Mouse (Mus musculus): Measurements from ENCODE around the gene Rhd.
"Not testable (repeated sequence)": the region's sequence is repeated elsewhere in the genome, so short reads cannot be mapped to it uniquely, and the experiment has no call there.

Rhd gene

GRCm38 (mm10) chr4:134863937-134864729 is at the start of gene Rhd:
Rhd (plus strand) TSS chr4:134864536.
- DNase-seq (ENCODE audit: extremely low spot score): no peak

GRCm38 (mm10) chr4:134817706-134818105 is 46.6 kb upstream of the Rhd start:
- no peak for DNase-seq (ENCODE audit: extremely low spot score)

GRCm38 (mm10) chr4:134821061-134821460 is 43.3 kb upstream of the Rhd start:
- DNase-seq (ENCODE audit: extremely low spot score): no peak

- no peak for DNase-seq (ENCODE audit: extremely low spot score)
Measured at GRCm38 (mm10) chr4:134823560-134823959, 40.8 kb upstream of the Rhd start.

GRCm38 (mm10) chr4:134825864-134826263 is 38.5 kb upstream of the Rhd start:
- DNase-seq (ENCODE audit: extremely low spot score): not testable (repeated sequence)

GRCm38 (mm10) chr4:134826348-134826747 is 38.0 kb upstream of the Rhd start:
- no peak for DNase-seq (ENCODE audit: extremely low spot score)

GRCm38 (mm10) chr4:134827806-134828205 is 36.5 kb upstream of the Rhd start:
- DNase-seq (ENCODE audit: extremely low spot score): no peak

- no peak for DNase-seq (ENCODE audit: extremely low spot score)
Measured at GRCm38 (mm10) chr4:134831934-134832333, 32.4 kb upstream of the Rhd start.

GRCm38 (mm10) chr4:134835486-134835885 is 28.9 kb upstream of the Rhd start:
- no peak for DNase-seq (ENCODE audit: extremely low spot score)

- no peak for DNase-seq (ENCODE audit: extremely low spot score)
Measured at GRCm38 (mm10) chr4:134838221-134838620, 26.1 kb upstream of the Rhd start.

GRCm38 (mm10) chr4:134838706-134839105 is 25.6 kb upstream of the Rhd start:
- not testable (repeated sequence) for DNase-seq (ENCODE audit: extremely low spot score)

- no peak for DNase-seq (ENCODE audit: extremely low spot score)
Measured at GRCm38 (mm10) chr4:134840231-134840630, 24.1 kb upstream of the Rhd start.

GRCm38 (mm10) chr4:134843566-134843965 is 20.8 kb upstream of the Rhd start:
- DNase-seq (ENCODE audit: extremely low spot score): no peak

- DNase-seq (ENCODE audit: extremely low spot score): no peak
Measured at GRCm38 (mm10) chr4:134847587-134847986, 16.7 kb upstream of the Rhd start.

GRCm38 (mm10) chr4:134850551-134850950 is 13.8 kb upstream of the Rhd start:
- DNase-seq (ENCODE audit: extremely low spot score): no peak

- DNase-seq (ENCODE audit: extremely low spot score): no peak
Measured at GRCm38 (mm10) chr4:134851236-134851635, 13.1 kb upstream of the Rhd start.

GRCm38 (mm10) chr4:134851876-134852275 is 12.5 kb upstream of the Rhd start:
- no peak for DNase-seq (ENCODE audit: extremely low spot score)

- DNase-seq (ENCODE audit: extremely low spot score): peak; percentile 60
Measured at GRCm38 (mm10) chr4:134852438-134853255, 11.7 kb upstream of the Rhd start.

- peak; percentile 99 for DNase-seq (ENCODE audit: extremely low spot score)
Measured at GRCm38 (mm10) chr4:134853259-134853636, 11.1 kb upstream of the Rhd start, which contains the start of gene Maco1. Maco1 (minus strand) TSS chr4:134853345.

GRCm38 (mm10) chr4:134853637-134854485 is 10.5 kb upstream of the Rhd start:
- DNase-seq (ENCODE audit: extremely low spot score): peak; percentile 93

GRCm38 (mm10) chr4:134855371-134855770 is 9.0 kb upstream of the Rhd start:
- no peak for DNase-seq (ENCODE audit: extremely low spot score)

GRCm38 (mm10) chr4:134856056-134856455 is 8.3 kb upstream of the Rhd start:
- no peak for DNase-seq (ENCODE audit: extremely low spot score)
